Mouse (Mus musculus) large intestine, adult 2 months (tissue): Measurements from ENCODE around the gene Gfod1. TPM values are rescaled to one million over a fixed set of nuclear protein-coding genes. Genes with fewer than 3 reads are reported as not detected.

Source experiments
- DNase-seq: peaks from one replicate; pipeline ENCODE4 v3.0.0-alpha.2; 2012; ENCODE audit warnings: low read depth, low spot score
- WGBS: fragments of 180-500 bp; shearing (Covaris S2); methylation state at CpG from one replicate; pipeline ENCODE4 v1.1.7; 2018; 5-methylcytosine and 5-hydroxymethylcytosine counted together
- polyA plus RNA-seq: library from polyadenylated mRNA; depleted of rRNA; stranded (reverse); fragments of >200 nt; gene quantifications from 2 replicates; pipeline ENCODE4 v1.2.3, GENCODE M21; 2012

The Gfod1 gene
- polyA plus RNA-seq, 1 experiment, result 1.2 TPM

DNA sequence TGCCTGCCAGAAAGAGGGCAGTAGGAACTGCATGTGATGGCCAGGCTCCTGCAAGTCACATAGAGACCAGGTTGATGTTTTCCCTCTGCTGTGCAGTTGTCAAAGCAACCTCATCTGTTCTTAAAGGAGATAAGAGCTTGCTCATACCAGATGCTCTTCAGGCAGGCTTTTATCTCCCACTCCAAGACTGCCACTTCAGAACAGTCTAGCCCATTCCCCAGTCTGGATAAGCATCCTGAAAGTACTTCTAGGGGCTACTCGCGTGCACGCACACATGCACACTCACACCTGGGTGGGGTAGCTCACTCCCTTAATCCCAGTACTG is 68.4 kb downstream of the Gfod1 start:
- no peak for DNase-seq
- WGBS, result 83% methylated on average over 3 of the region's 3 CpGs

DNA sequence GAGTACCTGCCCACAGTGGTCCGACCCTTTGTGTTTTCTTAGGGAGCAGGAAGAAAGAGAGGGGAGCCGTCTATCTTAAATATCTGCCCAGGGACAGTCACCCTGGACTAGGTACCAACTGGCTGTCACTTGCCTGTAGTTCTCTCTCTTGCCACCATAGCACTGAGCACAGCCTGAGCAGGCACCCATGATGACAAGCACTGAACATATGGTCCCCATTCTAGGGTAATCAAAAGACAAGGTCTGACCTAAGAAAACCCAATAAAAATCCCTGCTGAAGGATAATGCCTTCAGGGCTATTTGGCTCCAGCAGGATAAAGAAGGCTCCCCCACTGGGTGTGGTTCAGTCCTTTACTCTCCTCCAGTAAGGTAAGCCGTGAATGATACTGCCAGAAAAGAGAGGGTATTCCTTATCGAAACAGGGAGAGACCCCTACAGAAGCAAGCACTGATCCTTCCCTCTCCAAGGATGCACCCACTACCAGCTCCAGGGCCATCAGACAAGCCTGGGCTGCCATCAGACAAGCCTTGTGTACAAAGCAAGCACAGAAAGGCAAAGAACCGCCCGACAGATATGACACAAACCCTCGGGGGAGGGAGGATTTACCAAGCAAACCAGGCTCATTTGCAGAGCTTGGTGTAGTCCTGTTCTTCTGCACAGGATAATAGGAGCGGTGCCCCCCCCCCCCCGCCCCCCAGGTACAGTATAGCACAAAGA is 68.9 kb downstream of the Gfod1 start:
- DNase-seq, result no peak
- WGBS, result 56% methylated on average over 9 of the region's 9 CpGs

DNA sequence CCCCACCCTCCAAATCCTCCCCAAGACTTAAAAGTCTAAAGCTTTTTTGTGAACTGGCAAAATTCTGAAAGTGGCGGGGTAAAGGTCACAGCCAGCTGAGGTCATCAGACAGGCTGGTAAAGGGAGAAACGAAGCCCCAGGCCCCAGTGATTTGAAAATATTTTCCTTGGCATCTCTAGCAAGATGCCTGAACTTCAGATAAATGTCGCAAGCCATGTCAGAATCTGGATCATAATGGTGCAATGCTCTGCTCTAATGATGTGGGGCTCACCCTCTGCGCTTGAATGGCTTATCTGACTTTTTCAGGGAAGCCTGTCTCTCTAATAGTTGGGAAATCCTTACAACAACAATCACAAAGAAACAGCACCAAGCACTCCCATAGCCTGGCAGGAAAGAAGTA is 70.6 kb downstream of the Gfod1 start:
- no peak for DNase-seq
- WGBS, result 88% methylated on average over 4 of the region's 4 CpGs

DNA sequence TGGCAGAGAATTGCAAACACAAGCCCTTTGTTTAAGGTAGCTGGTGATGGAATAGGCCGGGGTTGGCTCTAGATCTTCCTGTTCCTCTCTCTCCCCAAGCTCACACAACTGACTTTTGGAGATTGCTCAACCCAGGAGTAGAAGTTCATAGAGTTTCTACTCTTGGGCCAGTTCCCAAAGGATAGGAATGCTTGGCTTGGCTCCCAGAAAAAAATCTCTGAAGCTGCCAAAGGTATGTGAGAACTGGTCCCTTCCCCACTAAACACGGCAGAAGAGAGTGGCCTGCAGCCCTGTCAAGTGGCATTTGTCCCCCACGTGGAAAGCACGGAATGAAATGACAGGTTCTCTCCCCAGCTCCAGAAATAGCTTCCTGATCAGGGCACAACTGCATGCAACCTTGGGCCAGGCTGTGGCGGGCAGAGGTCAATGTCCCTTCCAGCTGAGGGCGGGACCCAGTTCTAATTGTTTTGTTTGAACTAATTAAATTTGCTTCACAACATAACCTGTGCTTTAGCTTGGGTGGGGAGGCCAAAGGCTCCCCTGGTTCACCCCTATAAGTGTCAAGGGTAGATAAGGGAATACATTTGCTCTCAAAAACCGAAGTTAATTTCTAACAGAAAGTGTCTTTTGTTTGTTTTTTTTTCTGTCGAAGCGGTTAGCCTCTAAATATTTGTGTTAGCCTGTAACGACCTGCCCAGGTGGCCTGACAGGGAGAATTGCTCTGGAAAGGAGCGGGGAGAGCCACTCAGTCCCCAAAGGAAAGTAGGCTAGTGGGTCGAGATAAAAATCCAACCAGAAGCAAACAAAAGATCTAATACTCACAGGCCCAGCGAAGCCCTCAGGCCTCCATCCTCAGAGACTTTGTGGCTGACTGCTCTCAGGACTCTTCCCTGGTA is 71.8 kb downstream of the Gfod1 start:
- DNase-seq, result peak; percentile 48

DNA sequence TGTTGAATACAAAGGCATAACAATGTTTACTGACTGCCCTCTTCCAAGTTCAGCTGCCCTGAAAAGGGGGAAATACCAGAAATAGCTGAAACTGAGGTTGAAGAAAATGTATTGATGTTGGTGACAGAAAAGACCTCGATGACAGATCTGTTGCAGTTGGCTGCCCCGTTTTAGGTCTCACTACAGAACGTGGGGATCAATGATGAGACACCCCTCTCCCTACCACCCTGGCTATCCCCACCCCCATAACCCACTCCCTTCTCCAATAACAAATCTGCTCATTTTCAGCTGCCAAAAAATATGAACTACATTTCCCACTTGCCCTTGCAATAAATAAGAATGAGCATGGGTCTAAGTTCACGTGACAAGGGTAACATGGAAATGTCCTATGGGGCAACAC is 73.1 kb downstream of the Gfod1 start:
- 73% methylated on average over 4 of the region's 4 CpGs for WGBS
- no peak for DNase-seq

More for the DNA sequence above, 71.8 kb downstream of the Gfod1 start:
- 12% methylated on average over 13 of the region's 13 CpGs for WGBS

DNA sequence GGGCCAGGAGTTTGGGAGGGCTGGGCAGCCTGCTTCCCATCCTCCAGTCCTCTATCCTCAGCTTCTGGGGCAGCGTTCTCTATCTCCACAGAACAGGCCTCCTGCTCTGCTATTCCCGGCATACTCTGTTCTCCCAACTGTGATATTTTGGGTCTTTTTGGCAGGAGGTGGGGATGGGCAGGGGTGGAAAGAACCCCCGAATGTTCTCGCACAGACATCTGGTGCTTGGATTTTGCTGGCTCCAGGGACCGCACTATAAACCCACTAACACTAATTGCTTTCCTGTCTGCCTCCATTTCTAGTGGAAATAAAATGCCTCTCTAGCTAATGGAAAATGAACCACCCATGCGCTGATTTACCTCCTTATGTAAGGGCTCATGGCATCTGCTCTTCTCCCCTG is 73.7 kb downstream of the Gfod1 start:
- 76% methylated on average over 6 of the region's 6 CpGs for WGBS
- DNase-seq, result no peak

DNA sequence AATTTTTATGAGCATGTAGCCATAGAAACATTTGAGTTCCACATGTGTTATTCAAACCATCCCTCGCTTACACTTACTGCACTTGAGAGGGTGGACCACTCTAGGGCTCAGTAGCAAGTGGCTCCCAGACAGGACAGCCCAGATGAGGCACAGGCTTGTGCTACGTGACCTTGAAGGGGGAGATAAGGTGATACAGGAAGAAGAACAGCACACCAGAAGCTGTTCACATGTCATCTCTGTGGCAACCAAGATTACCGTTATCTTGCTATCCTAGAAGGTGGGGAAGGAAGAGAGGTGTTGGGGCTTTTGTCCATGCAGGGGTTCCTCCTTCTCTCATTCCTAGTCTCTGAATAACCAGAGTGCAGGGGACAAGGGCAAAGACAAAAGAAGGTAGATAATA is 74.2 kb downstream of the Gfod1 start:
- 94% methylated on average over 3 of the region's 3 CpGs for WGBS
- no peak for DNase-seq

DNA sequence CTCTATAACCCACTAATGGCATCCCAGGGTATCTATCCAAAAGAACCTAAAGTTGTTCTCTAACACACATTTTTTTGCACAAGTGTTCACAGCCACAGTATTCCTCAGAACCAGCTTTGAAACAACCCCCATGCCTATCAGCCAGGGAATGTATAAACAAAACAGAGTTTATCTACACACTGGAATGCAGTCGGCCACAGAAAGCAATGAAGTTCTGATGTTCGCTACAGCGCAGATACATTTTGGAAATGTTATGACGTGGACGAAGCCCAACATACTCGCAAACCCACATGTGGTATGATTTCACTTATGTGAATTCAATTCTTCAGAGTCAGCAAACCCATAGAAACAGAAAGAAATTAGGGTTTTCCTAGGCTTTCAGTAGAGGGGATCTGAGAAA is 75.8 kb downstream of the Gfod1 start:
- 67% methylated on average over 6 of the region's 6 CpGs for WGBS
- no peak for DNase-seq

DNA sequence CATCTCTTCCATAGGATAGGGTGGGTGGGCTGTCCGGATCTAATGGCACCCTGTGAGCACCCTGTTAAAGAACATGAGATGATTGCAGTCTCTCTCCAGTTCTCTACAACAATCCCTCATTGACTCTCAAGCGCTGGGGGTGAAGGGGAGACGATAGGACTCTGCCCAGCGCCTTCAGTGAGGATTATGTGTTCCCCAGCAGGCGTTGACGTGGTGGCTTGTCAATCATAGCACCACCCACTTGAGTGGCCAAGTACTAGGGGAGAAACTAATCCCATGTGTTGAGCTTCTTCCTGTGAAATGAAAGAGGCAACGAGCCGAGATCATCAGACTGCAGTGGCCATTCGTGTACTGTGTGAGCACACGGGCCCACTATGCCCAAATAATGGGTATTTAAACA is 77.9 kb downstream of the Gfod1 start:
- DNase-seq, result no peak
- WGBS, result 87% methylated on average over 10 of the region's 10 CpGs

DNA sequence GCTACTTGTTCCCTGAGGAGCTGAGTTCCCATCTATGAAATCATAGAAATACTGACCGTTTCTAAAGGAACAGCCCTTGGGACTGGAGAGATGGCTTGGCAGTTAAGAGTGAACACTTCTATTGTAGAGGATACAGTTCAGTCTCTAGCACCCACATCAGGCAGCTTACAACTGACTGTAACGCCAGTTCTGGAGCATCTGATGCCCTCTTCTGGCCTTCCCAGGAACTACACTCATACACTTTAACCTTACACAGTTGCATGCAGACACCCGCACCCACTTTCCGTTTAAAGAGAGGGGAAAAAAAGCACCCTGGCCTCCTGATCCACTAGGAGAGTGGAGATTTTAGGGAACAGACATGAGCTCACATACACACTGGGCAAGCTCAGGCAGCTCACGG is 78.8 kb downstream of the Gfod1 start:
- no peak for DNase-seq
- WGBS, result 77% methylated on average over 5 of the region's 5 CpGs

DNA sequence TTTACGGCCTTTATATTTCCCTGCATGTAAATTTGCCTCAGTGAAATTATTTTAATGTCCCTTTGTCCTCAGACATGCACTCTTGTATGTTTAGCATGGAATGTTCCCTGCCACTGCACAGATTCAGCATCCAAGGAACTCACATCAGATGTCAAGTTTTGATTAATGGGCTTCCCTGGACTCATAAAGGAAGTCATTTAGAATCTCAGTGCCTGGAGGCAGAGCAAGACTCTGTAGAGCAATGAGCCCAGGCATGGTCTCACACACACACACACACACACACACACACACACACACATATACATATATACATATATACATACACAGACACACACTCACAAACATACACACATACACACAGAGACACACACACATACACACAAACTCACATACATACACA is 81.9 kb downstream of the Gfod1 start:
- no peak for DNase-seq
- 87% methylated on average over 1 of the region's 1 CpGs for WGBS

DNA sequence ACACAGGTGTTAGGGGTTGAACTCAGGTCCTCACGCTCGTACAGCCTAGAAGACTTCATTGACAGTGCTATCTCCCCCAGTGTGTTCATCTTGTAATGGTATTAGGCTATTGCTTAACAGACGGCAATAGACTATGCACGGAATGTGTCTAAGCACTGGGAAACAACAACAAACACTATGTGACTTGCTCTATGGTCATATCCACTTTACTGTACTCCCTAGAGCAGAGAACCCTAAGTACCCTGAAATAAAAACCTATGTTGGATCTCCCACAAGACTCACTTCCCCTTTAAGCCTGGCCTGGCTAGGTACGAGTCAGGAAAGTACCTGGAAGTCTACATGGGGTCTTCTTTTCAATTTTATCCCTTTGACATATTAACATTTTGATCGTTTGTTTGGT is 82.7 kb downstream of the Gfod1 start:
- no peak for DNase-seq
- WGBS, result 86% methylated on average over 6 of the region's 6 CpGs

DNA sequence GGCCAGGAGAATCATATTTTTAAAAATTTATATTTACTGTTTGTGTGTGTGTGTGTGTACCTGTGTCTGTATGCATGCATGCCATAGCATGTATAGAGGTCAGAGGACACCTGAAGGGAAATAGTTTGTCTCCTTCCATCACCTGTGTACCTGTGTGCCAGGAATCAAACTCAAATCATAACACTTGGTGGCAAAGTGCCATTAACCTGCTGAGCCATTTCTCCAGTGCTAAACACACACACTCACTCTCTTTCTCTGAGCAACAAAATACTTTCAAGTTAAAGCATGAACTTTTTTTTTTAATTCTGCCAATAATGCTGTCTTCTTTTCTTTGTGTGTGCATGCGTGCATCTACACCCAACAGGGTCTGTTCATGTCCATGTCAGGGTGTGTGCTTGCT is 83.3 kb downstream of the Gfod1 start:
- no peak for DNase-seq
- WGBS, result 81% methylated on average over 1 of the region's 1 CpGs

DNA sequence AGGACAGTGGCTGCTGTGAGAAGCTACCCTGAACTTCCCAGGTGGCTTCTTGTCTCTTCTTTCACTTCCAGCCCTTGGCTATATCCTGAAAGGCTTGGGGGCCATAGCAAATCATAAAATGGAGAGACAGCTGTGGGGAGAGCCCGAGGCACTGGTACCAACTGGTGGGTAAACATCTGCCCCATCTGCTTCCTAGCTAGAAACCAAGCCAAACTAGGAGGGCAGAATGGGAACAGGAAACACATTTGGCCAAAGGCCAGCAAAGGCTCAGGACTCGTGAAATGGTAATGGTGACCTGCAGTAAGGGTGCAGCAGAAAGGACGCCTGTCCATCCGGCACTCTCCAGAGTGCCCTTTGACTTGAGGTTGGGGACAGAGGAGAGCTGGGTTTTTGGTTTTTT is 85.2 kb downstream of the Gfod1 start:
- WGBS, result 31% methylated on average over 4 of the region's 4 CpGs
- no peak for DNase-seq

DNA sequence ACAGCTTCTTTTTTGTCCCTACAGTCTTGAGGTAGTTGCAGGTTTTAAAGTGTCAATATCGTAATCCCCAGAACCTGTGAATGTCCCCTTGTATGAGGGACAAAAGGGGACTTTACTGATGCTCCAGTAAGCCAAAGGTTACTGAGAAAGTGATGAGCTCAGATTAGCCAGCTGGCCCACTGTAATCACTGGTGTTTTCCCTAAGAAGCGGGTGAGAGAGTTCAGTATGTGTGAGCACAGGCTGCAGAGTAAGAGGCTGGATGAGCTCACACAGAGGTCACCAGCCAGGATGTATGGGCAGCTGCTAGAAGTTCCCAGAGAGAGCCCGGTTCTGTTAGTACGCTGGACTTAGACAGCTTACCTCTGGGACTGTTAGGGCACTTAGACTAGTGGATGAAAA is 85.7 kb downstream of the Gfod1 start:
- 66% methylated on average over 4 of the region's 4 CpGs for WGBS
- DNase-seq, result no peak

DNA sequence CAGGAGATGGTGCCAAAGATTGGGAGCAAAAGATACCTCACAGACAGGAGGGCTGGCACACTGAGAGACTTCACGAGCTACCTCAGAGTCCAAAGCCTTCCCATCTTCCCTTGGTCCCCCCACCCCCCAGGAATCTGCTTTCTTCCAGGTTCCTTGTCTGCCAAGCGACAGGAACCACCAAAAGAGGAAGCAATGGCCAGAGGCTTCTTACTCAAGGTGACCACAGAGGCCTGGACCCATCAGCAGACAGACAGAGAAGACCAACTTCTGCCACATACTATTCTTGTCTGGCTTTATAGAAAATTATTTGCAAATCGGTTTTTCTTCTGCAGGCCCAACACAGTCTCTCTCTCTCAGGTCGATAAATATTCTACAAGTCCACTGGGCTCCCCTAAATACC is 86.3 kb downstream of the Gfod1 start:
- DNase-seq, result no peak
- WGBS, result 77% methylated on average over 4 of the region's 4 CpGs

DNA sequence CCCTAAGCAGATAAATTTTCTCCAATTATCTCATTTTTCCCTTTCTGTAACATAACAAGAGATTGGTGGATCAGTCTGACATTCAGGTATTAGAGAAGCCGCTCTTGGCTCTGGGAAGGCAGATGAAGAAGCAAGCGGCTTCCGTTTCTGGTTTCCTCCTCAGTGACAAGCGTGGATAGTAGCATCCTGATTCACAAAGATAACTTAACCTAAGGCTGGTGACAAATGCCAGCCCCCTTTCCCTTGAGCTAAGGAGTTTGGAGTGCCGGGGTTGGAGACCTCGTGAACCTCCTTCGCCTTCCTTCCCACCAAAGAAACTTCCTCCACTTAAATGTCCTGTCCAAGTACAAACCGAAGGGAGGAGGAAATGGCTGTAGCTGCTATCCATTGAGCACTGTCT is 86.9 kb downstream of the Gfod1 start:
- DNase-seq, result no peak

DNA sequence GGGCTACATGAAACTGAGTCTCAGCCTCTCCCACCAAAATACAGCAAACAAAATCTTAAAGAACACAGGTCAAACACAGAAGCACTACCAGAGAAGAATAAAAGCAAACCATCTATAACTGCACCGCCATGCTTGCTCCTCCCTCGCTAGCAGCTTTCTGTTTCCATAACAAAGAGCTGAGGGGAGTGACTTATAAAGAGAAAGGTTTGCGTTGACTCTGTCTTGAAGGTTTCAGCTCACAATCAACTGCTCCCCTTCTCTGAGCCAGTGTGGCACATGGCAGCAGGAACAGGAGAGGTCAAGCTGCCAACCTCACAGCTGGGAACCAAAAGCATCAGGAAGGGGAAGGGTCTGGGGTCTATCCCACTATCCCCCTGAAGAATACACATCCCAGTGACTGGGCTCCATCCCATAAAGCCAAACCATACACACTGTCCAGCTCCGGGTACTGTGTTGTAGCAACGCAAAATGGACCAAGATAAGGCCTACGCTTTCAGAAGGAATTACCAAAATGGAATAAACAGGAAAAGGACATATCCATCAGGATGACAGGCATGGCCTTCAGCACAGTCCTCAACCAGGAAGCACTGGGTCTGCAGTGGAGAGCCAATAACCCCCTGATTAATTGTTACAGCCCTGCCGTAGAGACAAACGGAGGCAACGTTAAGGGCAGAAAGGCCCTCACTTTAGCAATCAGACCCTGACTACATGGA is 87.8 kb downstream of the Gfod1 start:
- no peak for DNase-seq

More for the DNA sequence above, 86.9 kb downstream of the Gfod1 start:
- 74% methylated on average over 8 of the region's 8 CpGs for WGBS

DNA sequence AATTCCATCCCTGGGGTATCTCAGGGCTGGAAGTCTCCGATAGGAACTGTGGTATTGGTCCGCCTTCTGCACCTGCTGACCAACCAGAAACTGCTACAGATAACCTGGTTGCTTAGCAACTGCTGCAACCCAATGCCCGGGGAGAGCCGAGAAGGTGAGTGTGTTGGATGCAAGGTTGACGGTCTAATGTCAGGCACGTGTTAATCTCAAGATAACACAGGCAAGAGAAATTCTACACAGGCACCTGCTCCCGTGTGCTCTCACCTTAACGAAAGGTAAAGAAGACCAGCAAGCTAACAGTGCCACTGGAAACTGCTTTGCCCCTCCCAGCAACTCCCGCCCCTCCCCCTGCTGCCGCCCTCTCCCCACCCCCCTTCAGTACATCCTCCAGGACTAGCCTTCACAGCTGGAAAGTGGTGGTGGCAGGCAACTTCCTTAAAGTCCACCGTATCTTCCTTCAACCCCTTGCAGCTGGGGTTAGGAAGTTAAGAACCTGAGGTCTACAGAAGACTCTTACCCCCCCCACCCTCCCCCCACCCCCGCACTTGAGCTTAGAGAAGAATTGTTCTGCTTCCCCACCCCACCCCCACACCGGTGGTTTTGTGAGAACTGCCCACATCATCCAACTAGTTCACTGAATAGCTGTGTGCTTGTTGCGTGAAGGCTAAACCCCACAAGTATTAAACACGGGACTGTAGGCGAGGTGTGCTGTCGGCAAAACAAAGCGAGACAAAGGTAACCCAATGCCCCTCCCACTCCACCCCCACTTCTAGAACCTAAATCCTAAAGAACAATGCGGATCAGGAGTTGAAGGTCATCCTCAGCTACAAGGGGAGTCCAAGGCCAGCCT is 88.6 kb downstream of the Gfod1 start:
- no peak for DNase-seq
- 30% methylated on average over 19 of the region's 19 CpGs for WGBS

More for the DNA sequence above, 87.8 kb downstream of the Gfod1 start:
- 88% methylated on average over 9 of the region's 9 CpGs for WGBS

DNA sequence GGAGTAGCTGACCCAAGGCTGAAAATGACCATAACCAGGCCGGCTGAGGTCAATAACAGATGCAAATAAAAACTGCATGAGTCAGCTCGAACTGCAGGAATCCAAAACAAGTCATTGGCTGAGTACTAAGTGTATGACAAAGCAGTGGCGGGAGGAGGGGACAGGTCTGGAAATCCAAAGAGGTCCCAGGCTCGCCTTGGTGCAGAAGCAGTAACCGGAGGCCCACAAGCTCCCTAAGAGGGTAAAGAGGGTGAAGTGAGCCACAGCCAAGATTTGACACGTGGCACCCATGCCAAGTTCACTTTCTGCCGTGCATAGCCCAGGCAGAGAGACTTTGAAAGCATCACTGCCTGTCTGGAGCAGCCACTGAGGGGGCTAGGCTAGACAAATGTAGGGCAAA is 91.6 kb downstream of the Gfod1 start:
- 25% methylated on average over 7 of the region's 7 CpGs for WGBS
- DNase-seq, result peak; percentile 28
